Mouse (Mus musculus): ENCODE data around the gene Siglech. TPM values are rescaled to one million over a fixed set of nuclear protein-coding genes. Genes with fewer than 3 reads are reported as not detected.
"Not testable (repeated sequence)": the region's sequence is repeated elsewhere in the genome, so short reads cannot be mapped to it uniquely, and the experiment has no call there.

Gene Siglech
- polyA plus RNA-seq, 1 experiment from 2014 or later: 0.08 TPM

- Histone ChIP-seq H3K9me3 (replicated peaks) (no peaks in the 10 kb centered on the region), H3K36me3 (no peaks in the 10 kb centered on the region), H3K4me2 (no peak overlapping the region), H3K9ac (no peak overlapping the region), H3K27me3 (replicated peaks) (no peaks in the 10 kb centered on the region), H3K4me3 (no peak overlapping the region), H3K27ac (ENCODE audit: poor library complexity, severe bottlenecking) (no peak overlapping the region), H3K4me1 (replicated peaks) (no peaks in the 10 kb centered on the region)
- 35% methylated on average over 3 of the region's 3 CpGs for WGBS
- no peak for ATAC-seq (ENCODE audit: insufficient number of reproducible peaks, low FRiP score)
Observed at GRCm38 (mm10) chr7:55784580-55784979, 16.6 kb downstream of the Siglech start.

GRCm38 (mm10) chr7:55790586-55790985, 22.6 kb downstream of the Siglech start:
- not testable (repeated sequence) for H3K4me3 ChIP-seq; ATAC-seq (ENCODE audit: insufficient number of reproducible peaks, low FRiP score); H3K9me3 ChIP-seq (replicated peaks); H3K27me3 ChIP-seq (replicated peaks); H3K9ac ChIP-seq; H3K27ac ChIP-seq (ENCODE audit: poor library complexity, severe bottlenecking); H3K36me3 ChIP-seq; H3K4me2 ChIP-seq
- peaks cover 12% of the 10 kb centered on the region for H3K4me1 ChIP-seq (replicated peaks)
- WGBS: 46% methylated on average over 5 of the region's 5 CpGs

- Histone ChIP-seq H3K4me1 (replicated peaks) (peaks cover 12% of the 10 kb centered on the region), H3K27ac (ENCODE audit: poor library complexity, severe bottlenecking) (no peak overlapping the region), H3K9ac (no peak overlapping the region), H3K4me3 (no peak overlapping the region), H3K4me2 (no peak overlapping the region), H3K36me3 (peaks cover 14% of the 10 kb centered on the region), H3K27me3 (replicated peaks) (no peaks in the 10 kb centered on the region), H3K9me3 (replicated peaks) (no peaks in the 10 kb centered on the region)
- no peak for ATAC-seq (ENCODE audit: insufficient number of reproducible peaks, low FRiP score)
- 75% methylated on average over 3 of the region's 3 CpGs for WGBS
Observed at GRCm38 (mm10) chr7:55792280-55792679, 24.3 kb downstream of the Siglech start.

- peaks cover 12% of the 10 kb centered on the region for H3K4me1 ChIP-seq (replicated peaks)
- H3K27ac ChIP-seq (ENCODE audit: poor library complexity, severe bottlenecking): no peak overlapping the region
- no peak for ATAC-seq (ENCODE audit: insufficient number of reproducible peaks, low FRiP score)
- no peaks in the 10 kb centered on the region for H3K9me3 ChIP-seq (replicated peaks)
- peak overlapping the region; percentile 69 for H3K9ac ChIP-seq
- peak overlapping the region; percentile 75 for H3K4me2 ChIP-seq
- H3K36me3 ChIP-seq: peaks cover 15% of the 10 kb centered on the region
- H3K4me3 ChIP-seq: peak overlapping the region; percentile 73
- no peaks in the 10 kb centered on the region for H3K27me3 ChIP-seq (replicated peaks)
- WGBS: 36% methylated on average over 13 of the region's 13 CpGs
Observed at GRCm38 (mm10) chr7:55793236-55793951, 25.4 kb downstream of the Siglech start.

GRCm38 (mm10) chr7:55793952-55794603, 26.1 kb downstream of the Siglech start, which contains the start of gene Tubgcp5:
Tubgcp5 (plus strand) TSS chr7:55794154.
- peak; percentile 99 for ATAC-seq (ENCODE audit: insufficient number of reproducible peaks, low FRiP score)
- H3K4me3 ChIP-seq: peak within 1 kb of the TSS; percentile 73

GRCm38 (mm10) chr7:55799981-55800380, 32.0 kb downstream of the Siglech start:
- no peak overlapping the region for H3K4me2 ChIP-seq
- H3K36me3 ChIP-seq: peaks cover 61% of the 10 kb centered on the region
- no peak overlapping the region for H3K27ac ChIP-seq (ENCODE audit: poor library complexity, severe bottlenecking)
- no peak for ATAC-seq (ENCODE audit: insufficient number of reproducible peaks, low FRiP score)
- 90% methylated on average over 3 of the region's 3 CpGs for WGBS
- no peak overlapping the region for H3K9ac ChIP-seq
- no peak overlapping the region for H3K4me3 ChIP-seq
- no peaks in the 10 kb centered on the region for H3K27me3 ChIP-seq (replicated peaks)
- peaks cover 3% of the 10 kb centered on the region for H3K4me1 ChIP-seq (replicated peaks)
- H3K9me3 ChIP-seq (replicated peaks): no peaks in the 10 kb centered on the region

More at GRCm38 (mm10) chr7:55793952-55794603, 26.1 kb downstream of the Siglech start, which contains the start of gene Tubgcp5:
- under 1% methylated on average over 51 of the region's 51 CpGs for WGBS
- peaks cover 20% of the 10 kb centered on the region for H3K36me3 ChIP-seq
- no peaks in the 10 kb centered on the region for H3K27me3 ChIP-seq (replicated peaks)
- peak within 1 kb of the TSS; percentile 34; the same call in 1 of the 2 replicates for H3K27ac ChIP-seq (ENCODE audit: poor library complexity, severe bottlenecking)
- H3K4me1 ChIP-seq (replicated peaks): peaks cover 12% of the 10 kb centered on the region
- H3K9ac ChIP-seq: peak within 1 kb of the TSS; percentile 87
- H3K4me2 ChIP-seq: peak within 1 kb of the TSS; percentile 75
- no peaks in the 10 kb centered on the region for H3K9me3 ChIP-seq (replicated peaks)

- no peak overlapping the region for H3K9ac ChIP-seq
- no peaks in the 10 kb centered on the region for H3K27me3 ChIP-seq (replicated peaks)
- H3K36me3 ChIP-seq: peaks cover 77% of the 10 kb centered on the region
- no peak overlapping the region for H3K4me3 ChIP-seq
- H3K9me3 ChIP-seq (replicated peaks): no peaks in the 10 kb centered on the region
- H3K27ac ChIP-seq (ENCODE audit: poor library complexity, severe bottlenecking): no peak overlapping the region
- no peaks in the 10 kb centered on the region for H3K4me1 ChIP-seq (replicated peaks)
- WGBS: 77% methylated on average over 2 of the region's 2 CpGs
- no peak for ATAC-seq (ENCODE audit: insufficient number of reproducible peaks, low FRiP score)
- H3K4me2 ChIP-seq: no peak overlapping the region
Observed at GRCm38 (mm10) chr7:55809967-55810366, 42.0 kb downstream of the Siglech start.

GRCm38 (mm10) chr7:55824468-55824867, 56.5 kb downstream of the Siglech start:
- Histone ChIP-seq H3K9me3 (replicated peaks) (no peaks in the 10 kb centered on the region), H3K4me1 (replicated peaks) (no peaks in the 10 kb centered on the region), H3K27ac (ENCODE audit: poor library complexity, severe bottlenecking) (no peak overlapping the region), H3K27me3 (replicated peaks) (no peaks in the 10 kb centered on the region), H3K4me2 (no peak overlapping the region), H3K36me3 (peaks cover 87% of the 10 kb centered on the region), H3K4me3 (no peak overlapping the region), H3K9ac (no peak overlapping the region)
- no peak for ATAC-seq (ENCODE audit: insufficient number of reproducible peaks, low FRiP score)
- WGBS: 86% methylated on average over 5 of the region's 5 CpGs

- no peak overlapping the region for H3K9ac ChIP-seq
- peaks cover 79% of the 10 kb centered on the region for H3K36me3 ChIP-seq
- no peaks in the 10 kb centered on the region for H3K27me3 ChIP-seq (replicated peaks)
- H3K9me3 ChIP-seq (replicated peaks): no peaks in the 10 kb centered on the region
- no peak overlapping the region for H3K4me3 ChIP-seq
- no peak for ATAC-seq (ENCODE audit: insufficient number of reproducible peaks, low FRiP score)
- no peaks in the 10 kb centered on the region for H3K4me1 ChIP-seq (replicated peaks)
- no peak overlapping the region for H3K4me2 ChIP-seq
- 88% methylated on average over 9 of the region's 9 CpGs for WGBS
- no peak overlapping the region for H3K27ac ChIP-seq (ENCODE audit: poor library complexity, severe bottlenecking)
Observed at GRCm38 (mm10) chr7:55827551-55827950, 59.6 kb downstream of the Siglech start.

Data from heart, embryonic 12.5 days (tissue).